ENCODE assay signal across 8 mouse cellular contexts in genomic region chr2:77456602-77457001, GRCm38 (mm10).
DNase-seq lines count a peak whose midpoint lies in the region; ATAC-seq and TF ChIP-seq lines count a peak whose summit lies in the region.

No protein-coding gene starts in this region.

- no peaks in the 10 kb centered on the region for H3K9me3 ChIP-seq in kidney, embryonic 15.5 days (replicated peaks)
- H3K9me3 ChIP-seq in liver, postnatal 0 days (ENCODE audit: low read length) = no peaks in the 10 kb centered on the region

- 42% methylated on average over 4 of the region's 4 CpGs for WGBS in kidney, embryonic 15.5 days
- WGBS in liver, postnatal 0 days (ENCODE audit: insufficient replicate concordance) = 36% methylated on average over 4 of the region's 4 CpGs
- 61% methylated on average over 4 of the region's 4 CpGs for WGBS in thymus, adult 2 months

- peak overlapping the region; percentile 69 for H3K27ac ChIP-seq in kidney, embryonic 15.5 days
- no peak overlapping the region for H3K27ac ChIP-seq in liver, postnatal 0 days (ENCODE audit: low read depth)
- no peak overlapping the region for H3K27ac ChIP-seq in thymus, adult 2 months (ENCODE audit: control insufficient read depth, insufficient read depth, low read length)

- peak; percentile 72 for ATAC-seq in kidney, embryonic 15.5 days (replicated peaks; ENCODE audit: low FRiP score)
- peak; percentile 71; the same call in 1 of the 2 replicates for ATAC-seq in liver, postnatal 0 days

- H3K36me3 ChIP-seq in kidney, embryonic 15.5 days = no peaks in the 10 kb centered on the region
- H3K36me3 ChIP-seq in liver, postnatal 0 days (replicated peaks; ENCODE audit: insufficient read depth, low read length) = no peaks in the 10 kb centered on the region
- H3K36me3 ChIP-seq in thymus, adult 2 months (ENCODE audit: control insufficient read depth, insufficient read depth, low read length) = no peaks in the 10 kb centered on the region

- peak; percentile 77 for TF ChIP-seq CTCF in liver, postnatal 0 days (IDR thresholded peaks at IDR 0.05; ENCODE audit: low read depth)
- no peak for TF ChIP-seq CTCF in thymus, adult 2 months (IDR thresholded peaks at IDR 0.05; ENCODE audit: borderline replicate concordance, control insufficient read depth, extremely low read depth, insufficient read depth, low read length, poor library complexity)

- no peak for TF ChIP-seq EP300 in liver, postnatal 0 days (IDR thresholded peaks at IDR 0.05; ENCODE audit: low read depth)

- peak; percentile 73 for DNase-seq in urinary bladder, postnatal 14 days (ENCODE audit: low spot score)
- DNase-seq in urinary bladder, adult 2 months (ENCODE audit: low spot score) = no peak
- peak; percentile 34 for DNase-seq in cerebellum, adult 11-12 months
- DNase-seq in forelimb bud, embryonic 11.5 days (ENCODE audit: low read depth, low spot score) = peak; percentile 57
- peak; percentile 71 for DNase-seq in liver, postnatal 0 days
- DNase-seq in retina, postnatal 7 days (ENCODE audit: low read depth, low spot score) = peak; percentile 35
- DNase-seq in thymus, adult 2 months = no peak

- no peak overlapping the region for H3K9ac ChIP-seq in kidney, embryonic 15.5 days
- H3K9ac ChIP-seq in liver, postnatal 0 days (replicated peaks) = no peak overlapping the region

- H3K4me3 ChIP-seq in kidney, embryonic 15.5 days (replicated peaks) = no peak overlapping the region
- H3K4me3 ChIP-seq in liver, postnatal 0 days (ENCODE audit: low read depth, low read length) = no peak overlapping the region
- H3K4me3 ChIP-seq in thymus, adult 2 months (ENCODE audit: control insufficient read depth, insufficient read depth, low read length) = no peak overlapping the region

- no peak for TF ChIP-seq POLR2A in thymus, adult 2 months (IDR thresholded peaks at IDR 0.05; ENCODE audit: control insufficient read depth, extremely low read depth, insufficient read depth, low read length, poor library complexity)

- no peaks in the 10 kb centered on the region for H3K27me3 ChIP-seq in kidney, embryonic 15.5 days
- no peaks in the 10 kb centered on the region for H3K27me3 ChIP-seq in liver, postnatal 0 days (ENCODE audit: insufficient read depth, low read length)
- no peaks in the 10 kb centered on the region for H3K27me3 ChIP-seq in thymus, adult 2 months (ENCODE audit: control insufficient read depth, insufficient read depth, low read length)

- H3K4me1 ChIP-seq in kidney, embryonic 15.5 days = peaks cover 10% of the 10 kb centered on the region; the same call in 1 of the 2 replicates
- no peaks in the 10 kb centered on the region for H3K4me1 ChIP-seq in liver, postnatal 0 days (ENCODE audit: insufficient read depth)
- no peaks in the 10 kb centered on the region for H3K4me1 ChIP-seq in thymus, adult 2 months (replicated peaks; ENCODE audit: control insufficient read depth, insufficient read depth, low read length)

- H3K4me2 ChIP-seq in kidney, embryonic 15.5 days = no peak overlapping the region
- no peak overlapping the region for H3K4me2 ChIP-seq in liver, postnatal 0 days (ENCODE audit: low read depth, low read length)

Comparison
In these comparisons a context has a peak if more than half of its experiments do, and no peak if none do; other contexts are left out.
1. DNase-seq: peak in urinary bladder, postnatal 14 days (single experiment), cerebellum, adult 11-12 months (single experiment), forelimb bud, embryonic 11.5 days (single experiment), liver, postnatal 0 days (single experiment) and retina, postnatal 7 days (single experiment); none in urinary bladder, adult 2 months (single experiment) and thymus, adult 2 months (single experiment).